Mouse (Mus musculus) E14TG2a.4 (cell line): ENCODE results near the gene Apoa1.

ENCODE experiments used
- CTCF ChIP-seq: conservative IDR thresholded peaks from 2 replicates; pipeline ENCODE4 v1.5.1; 2014; ENCODE audit warnings: low read length
- POU5F1 ChIP-seq: IDR thresholded peaks from 2 replicates; pipeline ENCODE4 v1.6.1; 2014; ENCODE audit warnings: low read length, borderline replicate concordance

- TF ChIP-seq CTCF (no peak), POU5F1 (no peak)
Measured at GRCm38 (mm10) chr9:46216744-46217470, 11.5 kb upstream of the Apoa1 start.
